Mouse (Mus musculus) cerebellum, adult 2 months (tissue): ENCODE results near the gene Akt3. TPM values are rescaled to one million over a fixed set of nuclear protein-coding genes. Genes with fewer than 3 reads are reported as not detected.
A peak's percentile ranks its signal among the peaks of the same experiment; 100 is the strongest.

Source experiments
- DNase-seq, 2 experiments: peaks; one replicate each; pipeline ENCODE4 v3.0.0; 2021
- H3K27ac ChIP-seq: fragments of 200-500 bp; 2 replicates; pipeline ENCODE4 v1.5.1; 2012; ENCODE audit warnings: low read length, control low read depth, inconsistent platforms; ENCODE audit not compliant: insufficient read depth
- H3K27me3 ChIP-seq: fragments of 200-500 bp; 2 replicates; pipeline ENCODE4 v1.6.1; 2012; ENCODE audit warnings: inconsistent platforms, mild to moderate bottlenecking, low read length, moderate library complexity; ENCODE audit not compliant: control insufficient read depth, insufficient read depth
- H3K4me1 ChIP-seq: fragments of 200-500 bp; 2 replicates; pipeline ENCODE4 v1.6.1; 2011; ENCODE audit warnings: low read length; ENCODE audit not compliant: control insufficient read depth, insufficient read depth
- H3K4me3 ChIP-seq: fragments of 200-500 bp; replicated peaks from 2 replicates; pipeline ENCODE3; 2011; ENCODE audit warnings: mild to moderate bottlenecking, low read depth, low read length, control low read depth; ENCODE audit not compliant: insufficient read depth
- CTCF ChIP-seq: fragments of 200-500 bp; IDR thresholded peaks from 2 replicates; pipeline ENCODE4 v1.5.1; 2011; ENCODE audit warnings: low read depth, mild to moderate bottlenecking, control low read depth, low read length, moderate library complexity, borderline replicate concordance; ENCODE audit not compliant: insufficient read depth
- POLR2A ChIP-seq: fragments of 200-500 bp; IDR thresholded peaks from 2 replicates; pipeline ENCODE4 v1.6.1; 2011; ENCODE audit warnings: low read length, control low read depth, borderline replicate concordance; ENCODE audit not compliant: insufficient read depth
- WGBS: fragments of 180-500 bp; shearing (Covaris S2); methylation state at CpG from one replicate; pipeline ENCODE4 v1.1.7; 2018; 5-methylcytosine and 5-hydroxymethylcytosine counted together
- polyA plus RNA-seq: library from polyadenylated mRNA; depleted of rRNA; stranded (reverse); fragments of >200 nt; gene quantifications from 2 replicates; pipeline ENCODE4 v1.2.3, GENCODE M21; 2012

Akt3 gene
- polyA plus RNA-seq, 1 experiment = 40.0 TPM

DNA sequence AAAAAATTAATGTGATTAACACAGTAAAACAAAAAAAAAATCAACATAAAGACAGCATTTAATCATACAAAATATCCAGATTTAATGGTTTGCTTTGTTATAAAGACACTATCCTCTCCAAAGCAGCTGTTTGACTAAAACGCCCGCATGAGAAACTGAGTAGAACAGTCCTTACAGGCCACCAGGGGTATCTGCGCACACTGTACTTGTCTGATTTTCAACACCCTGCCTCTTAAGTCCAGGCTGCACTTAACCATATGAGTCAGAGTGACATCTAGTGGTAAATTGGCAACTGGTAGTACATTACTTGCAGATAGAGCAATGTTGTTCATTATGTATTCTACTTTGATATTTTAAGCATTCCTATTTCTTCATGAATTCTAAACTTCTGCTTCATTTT lies 69.3 kb downstream of the Akt3 start:
- Histone ChIP-seq H3K4me3 (no peak overlapping the region), H3K27ac (no peak overlapping the region), H3K4me1 (peaks cover 3% of the 10 kb centered on the region; the same call in 1 of the 2 replicates), H3K27me3 (no peaks in the 10 kb centered on the region)
- WGBS = 11% methylated on average over 3 of the region's 3 CpGs
- TF ChIP-seq POLR2A (no peak), CTCF (peak; percentile 65)
- peak in 1 of 2 experiments; percentile 68 for DNase-seq

- no peak overlapping the region for H3K4me3 ChIP-seq
- H3K27ac ChIP-seq = no peak overlapping the region
- H3K27me3 ChIP-seq = no peaks in the 10 kb centered on the region
- H3K4me1 ChIP-seq = no peaks in the 10 kb centered on the region; the same call in 1 of the 2 replicates
- 52% methylated on average over 2 of the region's 2 CpGs for WGBS
- TF ChIP-seq POLR2A = no peak
- no peak for TF ChIP-seq CTCF
- DNase-seq = no peak
Measured at GRCm38 (mm10) chr1:177186751-177187150, 71.3 kb downstream of the Akt3 start.

DNA sequence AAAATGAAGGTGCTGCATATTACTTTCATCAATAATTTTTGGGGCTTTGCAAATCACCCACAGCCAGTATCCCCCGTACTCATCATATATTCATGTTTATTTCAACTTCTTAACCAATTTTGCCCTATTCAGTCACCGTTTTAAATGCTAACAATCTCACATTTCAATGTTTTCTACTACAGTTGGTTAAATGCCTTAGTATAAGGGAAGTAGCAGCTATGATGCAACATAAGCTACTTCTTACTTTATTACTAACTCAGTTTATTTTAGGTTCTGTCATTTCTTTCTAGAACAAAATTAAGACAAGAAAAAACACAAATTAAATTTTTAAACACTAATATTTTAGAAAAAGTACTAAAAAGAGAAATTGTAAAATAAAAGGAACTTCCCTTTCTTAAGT lies 78.4 kb downstream of the Akt3 start:
- WGBS = 92% methylated on average over 2 of the region's 2 CpGs
- Histone ChIP-seq H3K27ac (no peak overlapping the region), H3K27me3 (no peaks in the 10 kb centered on the region), H3K4me1 (peaks cover 3% of the 10 kb centered on the region; the same call in 1 of the 2 replicates), H3K4me3 (no peak overlapping the region)
- no peak for TF ChIP-seq POLR2A
- TF ChIP-seq CTCF = no peak
- DNase-seq = no peak

GRCm38 (mm10) chr1:177175436-177175835 lies 82.6 kb downstream of the Akt3 start:
- TF ChIP-seq CTCF = no peak
- TF ChIP-seq POLR2A = no peak
- H3K27ac ChIP-seq = no peak overlapping the region
- peak; percentile 32 to 70 for DNase-seq
- H3K4me3 ChIP-seq = no peak overlapping the region
- peaks cover 6% of the 10 kb centered on the region; the same call in 1 of the 2 replicates for H3K4me1 ChIP-seq
- H3K27me3 ChIP-seq = no peaks in the 10 kb centered on the region

GRCm38 (mm10) chr1:177171300-177171699 lies 86.7 kb downstream of the Akt3 start:
- no peak for TF ChIP-seq POLR2A
- no peak for TF ChIP-seq CTCF
- no peak for DNase-seq
- Histone ChIP-seq H3K4me3 (no peak overlapping the region), H3K27ac (no peak overlapping the region), H3K4me1 (0 out of 2 replicates have a peak, but pooled peaks cover 2% of the 10 kb centered on the region), H3K27me3 (no peaks in the 10 kb centered on the region)

DNA sequence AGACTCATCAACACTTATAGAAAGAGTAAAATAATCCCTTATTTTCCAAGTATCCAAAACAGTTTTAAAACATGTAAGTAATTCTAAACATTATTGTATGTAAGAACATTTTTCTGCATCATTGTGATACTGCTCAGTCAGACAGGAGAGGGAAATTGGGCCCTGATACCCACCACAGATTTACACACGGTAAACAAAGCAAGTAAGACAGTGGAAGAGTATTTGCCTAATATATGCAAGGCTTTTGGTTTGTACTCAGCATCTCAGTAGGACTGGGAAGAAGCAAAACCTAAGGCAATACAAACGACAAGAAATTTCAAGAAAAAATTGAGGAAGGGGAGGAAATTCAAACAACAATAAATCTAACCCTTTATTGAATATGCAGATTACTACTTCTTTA lies 92.2 kb downstream of the Akt3 start:
- 36% methylated on average over 2 of the region's 2 CpGs for WGBS
- no peak for DNase-seq
- no peak overlapping the region for H3K27ac ChIP-seq
- H3K4me3 ChIP-seq = no peak overlapping the region
- H3K4me1 ChIP-seq = no peaks in the 10 kb centered on the region
- no peaks in the 10 kb centered on the region for H3K27me3 ChIP-seq
- TF ChIP-seq CTCF (no peak), POLR2A (no peak)

- H3K27ac ChIP-seq = no peak overlapping the region
- no peaks in the 10 kb centered on the region for H3K27me3 ChIP-seq
- no peaks in the 10 kb centered on the region for H3K4me1 ChIP-seq
- H3K4me3 ChIP-seq = no peak overlapping the region
- no peak for DNase-seq
- WGBS = 66% methylated on average over 2 of the region's 2 CpGs
- no peak for TF ChIP-seq CTCF
- no peak for TF ChIP-seq POLR2A
Measured at GRCm38 (mm10) chr1:177165336-177165735, 92.7 kb downstream of the Akt3 start.

- TF ChIP-seq CTCF (no peak), POLR2A (no peak)
- no peaks in the 10 kb centered on the region for H3K27me3 ChIP-seq
- peaks cover 8% of the 10 kb centered on the region; the same call in 1 of the 2 replicates for H3K4me1 ChIP-seq
- DNase-seq = peak in 1 of 2 experiments; percentile 36
- H3K4me3 ChIP-seq = no peak overlapping the region
- 26% methylated on average over 11 of the region's 11 CpGs for WGBS
- H3K27ac ChIP-seq = no peak overlapping the region; the same call in 1 of the 2 replicates
Measured at GRCm38 (mm10) chr1:177150344-177151021, 107.5 kb downstream of the Akt3 start.
